Mouse (Mus musculus): ENCODE data around the gene Tsen54.

Gene Tsen54

DNA sequence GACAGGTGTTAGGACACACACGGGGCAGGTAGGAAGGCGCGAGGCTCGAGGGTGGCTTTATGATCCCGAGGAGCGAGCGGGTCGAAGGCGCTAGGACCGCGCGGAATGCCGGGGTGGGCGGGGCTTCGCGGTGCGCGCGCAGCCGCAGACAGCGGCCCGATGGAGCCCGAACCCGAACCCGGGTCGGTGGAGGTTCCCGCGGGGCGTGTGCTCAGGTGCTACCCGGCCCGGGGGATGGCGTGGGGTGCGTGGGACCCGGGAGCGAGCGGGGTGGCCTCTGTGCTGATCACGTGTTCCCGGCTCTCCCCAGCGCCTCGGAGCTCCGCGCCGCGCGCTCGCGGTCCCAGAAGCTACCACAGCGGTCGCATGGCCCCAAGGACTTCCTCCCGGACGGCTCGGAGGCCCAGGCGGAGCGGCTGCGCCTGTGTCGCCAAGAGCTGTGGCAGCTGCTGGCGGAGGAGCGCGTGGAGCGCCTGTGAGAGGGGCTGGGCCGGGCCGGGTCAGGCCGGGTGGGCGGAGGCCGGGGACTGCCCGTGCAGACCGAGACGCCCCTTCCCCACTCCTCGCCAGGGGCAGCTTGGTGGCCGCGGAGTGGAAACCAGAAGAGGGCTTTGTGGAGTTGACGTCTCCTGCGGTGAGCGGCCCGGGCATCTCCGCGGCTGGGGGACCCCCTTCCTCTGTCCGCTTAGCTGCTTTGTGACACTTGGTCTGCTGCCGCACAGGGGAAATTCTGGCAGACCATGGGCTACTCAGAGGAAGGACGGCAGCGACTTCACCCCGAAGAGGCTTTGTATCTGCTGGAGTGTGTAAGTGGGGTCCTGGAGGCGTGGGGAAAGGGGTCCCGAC lies at the start of gene Tsen54:
Gene Tsen54 (plus strand): TSS at position 120 of the 846 bp plus-strand sequence.
- DNase-seq (ENCODE audit: low spot score), result peak; percentile 91

DNA sequence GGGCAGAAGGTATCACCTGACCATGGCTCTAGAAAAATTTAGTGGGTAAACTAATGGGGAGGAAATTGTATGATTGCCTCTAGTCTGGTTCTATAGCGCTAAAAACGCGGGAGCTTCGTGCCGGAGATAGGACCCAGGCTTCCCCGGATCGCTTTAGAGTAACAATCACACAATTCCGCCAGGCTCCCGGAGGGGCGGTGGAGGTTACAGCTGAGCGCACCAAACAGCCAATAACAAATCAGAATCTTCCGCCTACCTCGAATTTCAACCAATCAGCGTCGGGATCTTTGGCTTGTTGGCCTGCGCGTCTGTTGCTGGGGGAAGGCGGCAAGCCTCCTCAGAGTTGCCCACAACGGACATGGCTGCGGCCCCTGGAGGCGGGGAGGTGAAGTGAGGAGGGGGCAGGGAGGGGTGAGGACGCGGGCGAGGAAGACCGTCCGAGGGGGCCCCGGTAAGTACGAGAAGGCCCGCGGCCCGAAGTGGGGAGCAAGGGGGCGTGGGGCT lies 49.4 kb upstream of the Tsen54 start, which contains the start of gene Tmem94:
Gene Tmem94 (plus strand): TSS at position 331 of the 504 bp plus-strand sequence.
- peak; percentile 95 for DNase-seq (ENCODE audit: low spot score)

DNA sequence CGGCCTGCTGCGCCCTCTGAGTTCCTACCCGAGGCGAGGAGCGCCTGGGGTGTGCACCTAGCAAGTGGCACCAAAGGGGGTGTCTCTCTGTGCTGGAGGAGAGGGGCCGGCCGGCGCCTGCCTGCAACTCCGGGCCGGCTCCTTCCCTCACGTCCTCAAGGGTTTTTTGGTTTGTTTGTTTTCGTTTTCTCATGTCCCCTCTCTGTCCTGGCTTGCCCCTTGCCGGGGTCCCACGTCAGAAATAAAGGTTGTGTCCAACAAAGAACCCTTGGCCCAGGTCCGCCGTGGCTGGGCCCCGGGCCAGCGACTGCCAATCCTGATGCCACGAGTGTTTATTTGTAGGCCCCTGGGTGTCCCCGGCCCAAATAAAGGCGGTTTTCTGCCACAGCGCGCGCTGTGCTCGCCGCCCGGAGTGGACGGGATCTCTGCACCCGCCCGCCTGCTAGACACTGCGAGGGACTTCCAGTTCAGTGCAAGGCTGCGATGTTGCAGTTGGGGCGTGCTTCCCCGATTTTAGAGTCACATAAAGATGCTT lies 48.9 kb upstream of the Tsen54 start:
- DNase-seq (ENCODE audit: low spot score), result peak; percentile 35

DNA sequence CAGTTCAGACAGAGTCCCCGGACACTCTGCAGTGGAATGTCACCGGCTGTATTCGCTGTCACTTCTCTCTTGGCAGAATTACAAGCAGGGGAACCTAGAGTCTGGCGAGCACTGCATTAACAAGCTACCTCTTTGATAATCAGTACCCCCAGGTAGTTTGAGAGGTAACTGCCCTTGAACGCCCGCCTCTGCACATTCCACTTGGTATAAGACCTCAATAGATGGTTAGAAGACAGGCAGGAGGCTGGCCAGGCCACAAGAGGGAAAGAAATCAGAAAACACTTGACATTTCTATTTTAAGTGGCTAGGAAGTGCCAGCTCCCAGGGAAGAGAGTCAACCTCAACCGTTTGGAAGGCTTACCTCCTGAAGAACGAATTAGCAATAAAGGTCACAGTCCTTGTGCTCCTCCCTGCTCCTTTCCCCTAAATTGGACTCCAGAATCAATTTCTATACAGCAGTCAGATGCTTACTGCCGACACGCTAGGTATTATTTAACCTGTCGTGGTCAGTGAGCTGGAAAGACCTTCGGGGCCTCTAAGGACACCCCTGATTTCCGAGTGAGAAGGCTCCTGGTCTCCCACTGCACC lies 48.1 kb upstream of the Tsen54 start:
- no peak for DNase-seq (ENCODE audit: low spot score)

DNA sequence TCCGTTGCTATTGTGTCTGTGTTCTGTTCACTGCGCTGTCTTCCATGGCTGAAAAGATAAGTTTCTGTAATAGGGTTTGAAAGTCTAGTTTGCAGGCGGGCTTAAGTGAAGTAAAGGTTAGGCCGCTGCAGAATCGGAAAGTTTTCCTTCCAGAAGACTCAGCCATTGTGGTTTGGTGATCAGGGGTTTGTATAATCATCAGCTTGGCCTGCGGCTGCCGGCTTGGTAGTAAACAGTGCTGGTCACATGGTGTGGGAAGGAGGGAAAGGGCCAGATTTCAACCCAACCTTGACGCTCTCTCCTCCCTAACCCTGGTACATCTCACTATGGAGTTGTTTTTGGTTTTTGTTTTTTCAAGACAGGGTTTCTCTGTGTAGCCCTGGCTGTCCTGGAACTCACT lies 47.5 kb upstream of the Tsen54 start:
- DNase-seq (ENCODE audit: low spot score), result no peak

DNA sequence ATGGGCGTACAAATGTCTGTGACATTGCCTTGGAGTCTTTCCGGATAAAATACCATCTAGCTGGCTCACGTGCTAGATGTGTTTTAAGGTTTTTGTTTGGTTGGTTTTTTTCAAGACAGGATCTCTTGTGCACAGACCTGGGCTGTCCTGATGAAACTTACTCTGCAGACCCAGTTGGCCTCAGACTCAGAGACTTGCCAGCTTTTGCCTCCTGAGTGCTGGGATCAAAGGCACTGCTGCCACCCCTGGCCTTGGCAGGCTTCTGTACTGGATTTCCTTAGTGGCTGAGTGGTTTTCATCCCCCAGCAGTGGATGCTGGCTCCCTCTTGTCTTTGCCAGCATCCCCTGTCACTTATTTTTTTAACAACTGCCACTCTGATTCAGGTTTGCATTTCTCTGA lies 45.6 kb upstream of the Tsen54 start:
- DNase-seq (ENCODE audit: low spot score), result no peak

DNA sequence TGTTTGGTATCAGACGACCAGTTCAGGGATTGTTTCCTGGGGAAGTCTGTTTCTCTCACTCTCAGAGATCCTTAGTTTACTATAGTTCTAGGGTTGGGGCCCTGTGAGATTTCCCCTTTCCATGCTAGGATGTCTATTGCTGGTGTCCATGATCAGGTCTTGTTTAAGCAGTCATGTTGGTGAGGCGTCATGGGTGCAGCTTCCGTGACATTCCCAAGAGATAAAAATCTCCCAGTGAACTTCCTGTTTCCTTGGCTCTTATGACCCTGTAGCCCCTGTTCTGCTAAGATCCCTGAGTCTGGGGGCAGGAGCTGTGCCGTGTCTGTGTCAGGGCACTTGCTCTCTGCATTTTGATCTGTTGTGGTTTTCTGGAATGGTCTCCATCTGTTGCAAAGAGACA lies 39.9 kb upstream of the Tsen54 start:
- DNase-seq (ENCODE audit: low spot score), result no peak

DNA sequence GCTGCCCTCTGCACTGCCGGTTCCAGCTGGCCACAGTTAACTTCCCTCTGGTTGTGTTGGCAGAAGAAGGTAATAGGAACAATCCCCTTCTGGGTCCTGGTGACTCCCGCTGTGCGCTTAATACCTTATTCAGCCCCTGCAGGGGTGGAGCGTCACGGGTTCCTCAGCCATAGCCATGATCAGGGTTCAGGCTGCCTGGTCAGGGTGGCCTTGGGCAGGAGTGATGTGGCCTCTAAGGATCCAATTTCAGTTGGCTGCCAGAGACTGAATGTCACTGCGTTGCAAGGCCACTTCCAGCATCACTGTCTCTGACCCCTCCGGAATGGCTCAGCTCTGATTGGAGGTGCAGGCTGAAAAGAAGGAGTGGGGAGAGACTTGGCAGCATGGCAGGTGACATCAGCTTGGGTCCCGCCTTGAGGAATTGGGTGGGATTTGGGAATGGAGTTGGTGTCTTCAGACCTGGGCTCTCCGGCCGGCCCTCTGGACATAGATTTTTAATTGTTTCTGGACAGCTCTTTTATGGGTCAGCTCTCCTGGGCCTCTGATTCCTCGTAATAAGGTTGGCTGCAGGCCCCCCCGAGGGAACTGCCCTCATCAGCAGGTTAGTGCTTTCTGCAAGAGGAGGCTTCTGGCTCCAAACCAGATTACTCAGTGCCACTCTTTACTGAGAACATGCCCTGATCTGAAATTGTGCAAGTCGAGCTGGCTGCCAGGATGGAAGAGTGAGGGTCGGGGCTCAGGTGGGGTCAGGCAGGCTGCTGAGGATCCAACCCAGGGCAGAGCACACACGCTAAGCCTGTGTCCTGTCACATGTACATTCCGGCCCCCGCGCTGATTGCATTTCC lies 38.5 kb upstream of the Tsen54 start:
- DNase-seq (ENCODE audit: low spot score), result no peak

DNA sequence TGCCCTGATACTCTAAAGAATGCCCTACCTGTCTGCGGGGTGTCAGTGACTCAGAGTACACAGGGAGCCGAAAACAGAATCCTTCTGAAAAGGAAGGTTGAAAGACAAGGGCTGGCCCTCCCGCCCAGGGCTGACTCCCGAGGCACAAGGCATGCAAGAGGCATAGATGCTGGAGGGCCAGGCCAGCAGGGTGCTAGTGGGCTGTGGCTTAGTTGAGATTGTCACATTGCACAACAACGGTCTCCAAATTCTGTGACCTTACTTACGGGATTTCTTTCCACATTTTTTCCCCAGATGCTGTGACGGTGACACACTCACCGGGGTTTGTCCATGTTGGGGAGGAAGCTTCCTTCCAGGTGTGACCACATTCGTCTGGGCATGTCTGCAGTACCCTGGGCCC lies 37.6 kb upstream of the Tsen54 start:
- no peak for DNase-seq (ENCODE audit: low spot score)

DNA sequence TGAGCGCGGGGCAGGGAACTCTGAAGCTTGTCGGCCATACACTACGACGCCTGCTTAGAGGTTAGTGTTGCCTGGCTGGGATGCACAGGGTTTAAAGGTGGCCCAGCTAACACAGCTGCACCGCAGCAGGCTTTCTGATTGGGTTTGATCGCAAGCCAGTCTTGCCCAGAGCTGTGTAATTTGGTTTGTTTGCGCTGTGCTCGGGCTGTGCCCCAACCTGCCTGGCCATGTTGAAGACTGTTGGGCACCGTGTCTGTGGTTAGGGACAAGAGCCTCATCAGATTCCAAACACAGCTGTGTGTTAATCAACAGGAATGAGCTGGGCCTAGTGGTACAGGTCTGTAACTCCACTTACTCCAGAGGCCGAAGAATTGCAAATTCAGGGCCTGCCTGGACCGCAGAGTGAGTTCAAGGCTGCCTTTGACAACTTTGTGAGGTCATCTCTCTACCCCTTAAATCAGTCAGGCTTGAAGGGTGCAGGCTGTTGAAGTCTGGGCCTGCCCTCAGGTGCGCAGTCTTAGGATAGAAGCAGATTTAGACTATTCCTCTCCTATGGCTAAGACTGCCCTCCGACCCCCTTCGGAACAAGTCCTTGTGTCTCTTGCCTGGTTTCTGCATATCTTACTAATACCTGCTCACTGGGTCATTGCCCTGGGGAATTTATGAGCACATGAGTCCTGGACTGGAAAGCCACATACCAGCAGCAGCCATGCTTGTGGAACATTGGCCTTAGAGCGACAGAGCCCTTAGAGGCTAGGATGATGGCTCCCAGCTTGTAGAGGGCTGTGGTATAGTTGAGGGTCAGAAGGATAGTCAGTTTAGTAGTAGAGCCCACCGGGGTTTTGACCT lies 36.8 kb upstream of the Tsen54 start:
- DNase-seq (ENCODE audit: low spot score), result peak; percentile 76

DNA sequence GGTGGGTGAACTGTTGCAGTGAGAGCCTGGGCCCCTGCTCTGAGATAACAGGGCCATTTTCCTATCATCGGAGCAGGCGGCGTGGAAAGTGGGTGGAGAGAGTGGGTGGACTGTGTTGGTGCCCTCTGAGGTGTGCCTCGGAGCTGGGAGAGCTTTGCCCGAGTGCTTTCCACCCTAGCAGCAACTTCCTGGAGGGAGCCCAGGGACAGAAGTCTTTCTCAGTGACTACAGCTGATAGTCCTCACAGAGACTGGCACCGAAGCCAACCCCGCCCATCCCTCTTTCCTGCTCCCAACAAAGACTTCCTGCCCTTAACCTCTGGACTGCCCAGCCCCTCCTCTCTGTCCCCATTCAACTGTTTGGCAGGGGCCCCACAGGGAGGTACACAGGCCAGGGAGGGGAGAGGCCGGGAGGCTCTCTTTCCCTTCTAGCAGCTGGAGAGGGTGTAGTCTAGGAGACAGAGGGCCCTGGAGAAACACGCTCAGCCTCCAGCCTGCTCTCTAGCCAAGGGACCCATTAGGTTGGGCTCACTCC lies 35.4 kb upstream of the Tsen54 start:
- peak; percentile 64 for DNase-seq (ENCODE audit: low spot score)

DNA sequence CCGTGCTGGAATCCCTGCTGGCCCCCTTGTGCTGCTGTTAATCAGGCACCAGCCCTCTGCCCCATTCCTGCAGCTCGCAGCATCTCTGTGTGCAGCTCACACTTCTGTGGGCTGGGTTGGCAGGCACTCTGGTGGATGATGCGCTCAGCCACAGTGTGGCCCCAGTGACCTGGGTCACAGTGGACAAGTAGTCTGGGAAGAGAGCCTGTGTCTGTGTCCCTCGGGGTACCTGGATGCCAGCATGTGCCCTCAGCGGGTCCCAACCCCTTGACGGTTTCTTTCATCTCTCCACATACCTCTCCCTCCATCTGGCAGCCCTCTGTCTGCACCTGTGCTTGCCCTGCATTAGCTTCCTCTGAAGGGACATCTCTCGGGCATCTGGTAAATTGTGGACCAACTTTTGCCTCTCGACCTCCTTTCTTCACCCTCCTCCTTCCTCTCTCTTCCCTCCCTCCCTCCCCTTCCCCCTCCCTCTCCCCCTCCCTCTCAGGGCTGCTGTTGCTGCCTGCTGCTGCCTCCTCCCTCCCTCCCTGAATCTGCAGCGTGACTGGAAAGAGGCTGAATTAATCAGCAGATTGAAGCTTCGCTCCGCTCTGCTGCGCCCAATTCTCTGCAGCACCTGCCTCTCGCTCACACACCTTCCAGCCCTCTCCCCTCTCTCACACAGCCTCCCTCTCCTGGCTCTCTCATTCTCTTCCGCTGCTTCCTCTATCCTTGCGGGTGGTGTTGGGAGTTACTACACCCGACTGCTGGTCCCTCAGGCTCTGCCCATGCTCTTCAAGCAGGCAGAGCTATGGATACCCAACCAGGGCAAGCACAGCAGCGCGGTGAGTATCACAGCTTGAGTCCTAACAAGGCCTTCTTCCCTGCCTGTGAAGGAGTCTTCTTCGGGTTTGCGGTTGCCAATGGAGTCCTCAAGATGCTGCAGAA lies 34.1 kb upstream of the Tsen54 start:
- no peak for DNase-seq (ENCODE audit: low spot score)

DNA sequence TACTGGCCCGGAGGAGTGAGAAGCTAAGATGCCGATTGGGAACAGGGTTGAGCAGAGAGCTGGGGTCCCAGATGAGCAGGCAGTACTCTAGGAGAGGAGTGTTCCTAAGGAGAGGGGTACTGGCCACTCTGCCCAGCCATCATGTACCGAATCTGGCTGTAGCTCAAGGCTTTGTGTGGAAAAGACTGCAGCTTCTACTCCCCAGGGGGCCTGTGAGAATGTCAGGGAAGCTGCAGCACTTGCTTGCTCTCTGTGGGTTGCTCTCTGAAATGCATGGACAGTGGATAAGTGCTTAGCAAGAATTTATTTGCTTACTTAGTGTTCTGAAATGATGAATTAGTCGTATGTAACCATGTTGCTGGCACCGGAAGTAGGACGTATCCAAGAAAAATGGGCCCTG lies 28.1 kb upstream of the Tsen54 start:
- DNase-seq (ENCODE audit: low spot score), result no peak

DNA sequence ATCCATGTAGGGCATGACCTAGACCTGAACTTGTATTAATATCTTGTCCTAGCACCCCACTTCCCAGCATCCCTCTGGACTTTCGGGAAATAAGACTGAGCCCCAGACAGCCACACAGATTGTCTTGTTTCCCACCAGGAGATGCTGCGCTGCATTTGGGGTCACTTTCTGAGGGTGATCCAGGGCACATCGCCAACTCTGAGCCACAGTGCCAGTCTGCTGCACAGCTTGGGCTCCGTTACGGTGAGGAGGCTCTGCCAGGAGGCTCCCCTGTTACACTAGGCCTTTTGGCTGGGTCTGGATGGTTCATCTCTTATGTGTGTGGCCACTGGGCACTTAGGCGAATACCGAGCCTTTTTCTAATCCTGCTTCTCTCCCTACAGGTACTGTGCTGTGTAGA lies 24.7 kb upstream of the Tsen54 start:
- DNase-seq (ENCODE audit: low spot score), result no peak

DNA sequence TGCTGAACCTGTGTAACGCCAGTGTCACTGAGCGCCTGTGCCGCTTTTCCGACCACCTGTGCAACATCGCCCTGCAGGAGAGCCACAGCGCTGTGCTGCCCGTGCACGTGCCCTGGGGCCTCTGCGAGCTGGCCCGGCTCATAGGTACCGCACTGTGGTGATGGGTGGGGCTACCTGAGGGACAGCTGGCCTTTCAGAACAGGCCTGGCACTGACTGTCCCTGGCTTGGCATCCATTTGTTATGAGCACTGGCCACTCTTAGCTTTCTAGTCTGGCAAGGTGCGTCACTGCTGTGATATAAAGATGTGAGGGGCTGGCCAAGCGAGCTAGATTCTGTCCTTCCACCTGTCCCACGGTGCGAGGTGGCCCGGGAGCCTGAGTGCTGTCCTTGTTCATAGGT lies 22.6 kb upstream of the Tsen54 start:
- DNase-seq (ENCODE audit: low spot score), result no peak

DNA sequence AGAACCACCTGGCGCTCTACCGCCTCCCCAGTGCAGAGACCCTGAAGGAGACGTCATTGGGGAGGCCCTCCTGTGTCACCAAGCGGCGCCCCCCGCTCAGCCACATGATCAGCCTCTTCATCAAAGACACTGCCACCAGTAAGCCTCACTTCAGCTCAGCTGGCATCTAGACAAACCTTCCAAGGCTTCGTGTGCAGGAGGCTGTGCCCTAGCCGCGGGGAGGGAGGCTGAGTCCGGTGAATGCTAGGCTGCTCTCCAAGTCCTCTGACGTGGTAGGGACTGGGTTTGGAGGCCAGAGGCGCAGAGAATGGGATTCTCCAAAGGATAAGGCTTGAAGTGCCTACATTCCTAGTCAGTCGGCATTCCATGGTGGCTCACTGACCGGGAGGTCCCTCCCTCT lies 22.2 kb upstream of the Tsen54 start:
- DNase-seq (ENCODE audit: low spot score), result no peak

DNA sequence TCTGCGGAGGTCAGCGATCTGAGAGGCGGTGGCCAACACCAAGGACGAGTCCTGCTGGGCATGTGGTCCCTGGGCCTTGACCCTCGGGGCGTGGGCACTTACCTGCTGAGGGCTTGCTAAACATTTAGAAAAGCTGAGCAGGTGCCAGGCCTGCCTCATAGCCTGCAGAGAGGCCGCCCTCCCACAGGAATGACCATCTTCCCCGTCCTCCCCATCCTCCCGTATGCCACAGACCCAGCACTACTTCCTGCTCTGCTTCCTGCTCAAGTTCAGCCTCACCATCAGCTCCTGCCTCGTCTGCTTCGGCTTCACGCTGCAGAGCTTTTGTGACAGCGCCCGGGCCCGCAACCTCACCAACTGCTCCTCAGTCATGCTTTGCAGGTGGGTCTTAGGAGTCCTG lies 17.6 kb upstream of the Tsen54 start:
- no peak for DNase-seq (ENCODE audit: low spot score)

DNA sequence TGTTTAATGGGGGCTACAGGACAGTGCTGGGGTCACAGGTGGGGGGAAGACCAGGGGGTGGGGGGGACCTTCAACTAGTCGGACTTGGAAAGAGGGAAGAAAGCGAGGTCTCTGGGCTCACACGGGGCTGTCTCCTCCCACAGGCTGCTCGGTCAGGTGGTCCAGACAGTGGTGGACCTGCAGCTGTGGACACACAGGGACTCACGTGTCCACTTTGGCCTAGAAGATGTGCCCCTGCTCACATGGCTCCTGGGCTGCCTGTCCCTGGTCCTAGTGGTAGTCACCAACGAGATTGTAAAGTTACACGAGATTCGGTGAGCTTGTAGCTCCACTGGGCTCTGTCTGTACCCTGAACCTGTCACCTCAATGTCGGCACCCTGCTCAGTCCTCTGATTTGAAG lies 16.9 kb upstream of the Tsen54 start:
- no peak for DNase-seq (ENCODE audit: low spot score)

DNA sequence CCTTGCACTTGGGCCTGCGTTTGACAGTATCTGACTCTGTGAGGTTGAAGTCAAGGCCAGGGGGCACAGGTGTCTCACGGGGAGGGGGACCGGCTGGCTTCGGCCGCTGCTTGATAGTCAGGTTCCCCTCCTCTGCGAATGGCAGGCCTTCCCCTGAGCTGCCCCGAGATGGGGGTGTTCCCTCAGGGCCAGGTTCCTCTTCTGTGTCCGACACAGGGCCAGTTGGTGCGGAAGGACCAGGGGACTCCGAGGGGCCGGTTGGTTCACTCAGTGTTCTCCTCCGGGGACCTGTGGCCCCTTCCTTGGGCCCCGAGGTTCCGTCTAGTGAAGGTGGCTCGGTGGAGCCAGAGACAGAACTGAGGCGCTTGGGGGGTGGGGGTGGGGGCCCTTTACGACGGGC lies 13.5 kb upstream of the Tsen54 start:
- no peak for DNase-seq (ENCODE audit: low spot score)

Measured in urinary bladder, postnatal 25 days (tissue).